Mouse (Mus musculus) testis, adult 2 months (tissue): ENCODE results near the gene Alpk1.

ENCODE experiments used
- CTCF ChIP-seq: fragments of 200-500 bp; IDR thresholded peaks from 2 replicates; pipeline ENCODE4 v1.5.1; 2012; ENCODE audit warnings: low read depth, mild to moderate bottlenecking, inconsistent platforms, low read length, moderate library complexity; ENCODE audit not compliant: control insufficient read depth, insufficient read depth, insufficient replicate concordance
- POLR2A ChIP-seq: fragments of 200-500 bp; IDR thresholded peaks from 2 replicates; pipeline ENCODE4 v1.6.1; 2012; ENCODE audit warnings: low read depth, mild to moderate bottlenecking, inconsistent platforms, low read length, moderate library complexity; ENCODE audit not compliant: control insufficient read depth

DNA sequence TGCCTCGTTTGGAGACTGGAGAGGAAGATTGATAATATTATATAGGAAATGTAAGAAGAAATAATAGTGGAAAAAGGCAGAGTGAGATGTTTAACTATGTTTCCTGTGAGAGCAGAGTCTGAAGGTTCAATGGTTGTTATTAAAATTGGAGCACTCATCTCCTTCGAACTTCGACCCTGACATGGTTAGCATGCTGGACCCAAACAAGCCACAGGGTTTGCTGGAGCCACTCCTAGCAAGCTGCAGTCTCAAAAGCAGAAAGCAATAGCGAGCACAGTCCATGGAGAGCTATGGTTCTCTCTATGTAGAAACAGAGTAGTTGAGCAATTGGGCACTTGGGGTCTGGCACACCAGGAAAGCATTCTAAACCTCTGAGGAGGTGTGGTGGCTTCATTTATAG is 59.4 kb downstream of the Alpk1 start:
- TF ChIP-seq CTCF = no peak
- TF ChIP-seq POLR2A = no peak
